Mouse (Mus musculus): ENCODE measurements around the gene Smg6. TPM values are rescaled to one million over a fixed set of nuclear protein-coding genes. Genes with fewer than 3 reads are reported as not detected.

The Smg6 gene
- total RNA-seq, 2 experiments from 2014 or later, result 13.4 to 18.3 TPM

DNA sequence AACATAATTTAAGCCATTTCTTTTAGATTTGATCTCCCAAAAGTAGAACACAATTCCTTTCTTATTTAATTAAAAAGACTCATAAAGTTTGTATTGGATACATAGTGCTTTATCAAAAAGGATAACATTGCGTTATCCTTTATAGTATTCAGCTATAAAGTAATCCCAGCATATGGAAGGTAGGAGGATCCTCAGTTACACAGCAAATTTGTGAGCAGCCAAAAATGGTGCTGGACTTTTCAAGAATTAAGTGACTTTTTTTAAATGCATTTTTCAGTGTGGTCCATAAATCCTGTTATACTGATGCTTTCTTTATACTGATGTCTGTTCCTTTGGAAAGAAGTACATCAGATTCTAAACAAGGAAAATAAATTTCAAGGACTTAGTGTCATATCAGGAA, 169.1 kb downstream of the Smg6 start:
- ATAC-seq (ENCODE audit: poor library complexity, severe bottlenecking), result no peak

DNA sequence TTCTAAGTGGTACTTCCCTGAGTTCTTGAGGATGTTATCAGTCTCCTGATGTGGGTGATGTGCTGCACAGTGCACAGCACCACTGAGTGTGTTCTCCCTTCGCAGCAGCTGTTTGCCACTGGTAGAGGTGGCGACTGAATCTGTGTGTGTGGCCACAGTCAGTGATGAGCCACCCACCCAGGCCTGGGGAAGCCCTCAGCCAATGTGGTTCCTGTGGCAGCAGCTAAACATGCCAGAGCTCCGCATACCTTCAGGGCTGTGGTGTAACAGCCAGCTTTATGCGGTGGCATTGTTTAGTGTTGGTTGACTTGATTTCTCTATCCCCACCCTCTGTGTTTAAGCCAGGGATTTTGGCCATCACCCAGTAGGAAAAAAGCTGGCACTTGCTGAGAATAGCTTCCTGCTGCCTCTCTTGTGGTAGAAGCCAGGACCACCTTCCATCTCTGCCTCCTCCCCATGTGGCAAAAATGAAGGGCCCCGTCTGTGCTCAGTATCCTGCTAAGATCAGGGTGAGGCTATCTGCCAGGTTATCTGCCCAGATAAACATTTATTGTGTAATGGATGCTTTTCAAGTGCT, 177.2 kb downstream of the Smg6 start:
- ATAC-seq (ENCODE audit: poor library complexity, severe bottlenecking), result no peak

DNA sequence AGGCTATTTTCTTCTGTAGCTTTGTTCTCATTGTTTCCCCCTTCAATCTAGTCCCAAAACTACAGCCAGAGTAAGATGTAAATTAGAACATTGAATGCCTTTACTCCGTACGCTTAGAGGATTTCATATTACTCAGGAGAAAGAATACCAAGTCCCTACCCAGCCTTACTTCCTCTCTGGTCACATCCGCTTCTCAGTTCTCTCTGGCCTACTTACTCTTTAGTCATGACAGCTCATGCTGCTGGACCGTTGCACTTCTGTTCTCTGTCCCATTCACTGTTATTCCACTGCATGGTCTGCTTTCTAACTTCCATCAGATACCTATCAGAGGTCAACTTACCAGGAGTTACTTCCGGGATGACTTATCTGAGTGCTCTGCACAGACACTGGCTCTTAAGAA, 181.0 kb downstream of the Smg6 start:
- peak; percentile 82 for ATAC-seq (ENCODE audit: poor library complexity, severe bottlenecking)

DNA sequence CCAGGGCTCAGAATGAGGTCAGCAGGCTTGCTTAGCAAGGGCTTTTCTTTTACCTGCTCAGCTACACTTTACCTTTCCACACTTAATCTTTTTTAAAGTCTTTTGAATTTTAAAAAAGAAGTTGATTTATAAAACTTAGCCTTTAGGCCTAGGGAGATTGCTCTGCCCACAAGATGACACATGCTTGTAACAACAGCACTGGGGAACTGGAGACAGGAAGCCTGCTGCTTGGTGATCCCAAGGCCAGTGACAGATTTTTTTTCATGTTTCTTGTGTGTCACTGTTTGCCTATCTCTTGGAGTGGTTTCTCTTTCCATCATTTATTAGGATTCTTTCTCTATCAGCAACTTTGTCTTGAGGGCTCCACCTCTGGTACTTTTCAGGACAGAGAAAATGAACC, 183.3 kb downstream of the Smg6 start:
- no peak for ATAC-seq (ENCODE audit: poor library complexity, severe bottlenecking)

DNA sequence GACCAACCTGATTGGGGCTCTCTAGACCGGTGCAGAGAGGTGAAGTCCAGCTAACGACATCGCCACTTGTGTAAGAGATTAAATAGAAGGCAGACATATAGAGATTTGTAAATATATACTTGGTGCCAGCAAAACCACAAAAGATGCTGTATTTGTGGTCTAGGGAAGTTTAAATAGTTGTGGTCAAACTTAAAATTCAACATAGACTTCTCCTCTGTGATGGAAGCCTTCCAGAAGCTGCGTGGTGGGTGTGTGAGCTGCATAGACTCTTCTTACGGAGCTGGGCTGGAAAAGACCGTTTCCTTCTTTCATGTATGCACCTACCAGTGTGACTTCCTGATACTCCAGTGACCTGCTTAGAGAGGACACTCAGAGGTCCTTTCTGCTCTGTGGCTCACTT, 190.8 kb downstream of the Smg6 start:
- no peak for ATAC-seq (ENCODE audit: poor library complexity, severe bottlenecking)

DNA sequence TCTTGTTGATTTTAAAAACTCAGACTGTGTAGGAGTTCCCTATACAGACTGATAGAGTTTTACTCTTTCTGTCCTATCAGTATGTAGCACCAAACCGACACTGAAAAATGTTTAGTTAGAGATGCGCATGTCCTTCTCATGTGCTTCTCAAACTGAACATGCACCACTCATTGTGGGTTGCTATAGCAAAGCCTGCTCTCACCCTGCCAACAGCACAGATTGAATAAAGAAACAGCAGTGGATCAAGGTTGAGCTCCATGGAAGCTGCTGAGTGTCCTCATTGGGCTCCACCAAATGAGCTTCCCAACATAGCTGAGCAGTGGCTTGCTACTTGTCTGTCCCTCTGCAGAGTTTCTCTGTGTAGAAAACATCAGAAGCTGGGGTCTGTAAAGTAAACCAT, 192.5 kb downstream of the Smg6 start:
- no peak for ATAC-seq (ENCODE audit: poor library complexity, severe bottlenecking)

DNA sequence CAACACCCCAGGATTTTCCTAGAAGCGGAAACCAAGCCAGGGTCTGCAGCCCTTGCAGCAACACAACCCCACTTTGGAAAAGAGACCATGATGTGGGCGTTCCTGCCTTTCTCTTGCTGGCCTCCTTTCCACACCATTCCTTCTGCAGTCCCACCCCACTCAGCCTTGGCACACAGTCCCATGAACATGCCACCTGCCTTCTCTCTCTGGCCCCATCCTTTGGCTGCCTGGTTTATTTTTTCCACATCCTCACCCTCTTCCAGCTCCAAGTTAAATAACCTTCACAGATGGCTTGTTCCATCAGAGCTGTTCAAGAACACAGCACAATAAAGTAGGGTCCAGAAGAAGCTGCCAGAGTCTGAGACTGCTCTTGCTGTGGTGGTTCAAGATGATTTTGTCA, 193.7 kb downstream of the Smg6 start:
- ATAC-seq (ENCODE audit: poor library complexity, severe bottlenecking), result no peak

DNA sequence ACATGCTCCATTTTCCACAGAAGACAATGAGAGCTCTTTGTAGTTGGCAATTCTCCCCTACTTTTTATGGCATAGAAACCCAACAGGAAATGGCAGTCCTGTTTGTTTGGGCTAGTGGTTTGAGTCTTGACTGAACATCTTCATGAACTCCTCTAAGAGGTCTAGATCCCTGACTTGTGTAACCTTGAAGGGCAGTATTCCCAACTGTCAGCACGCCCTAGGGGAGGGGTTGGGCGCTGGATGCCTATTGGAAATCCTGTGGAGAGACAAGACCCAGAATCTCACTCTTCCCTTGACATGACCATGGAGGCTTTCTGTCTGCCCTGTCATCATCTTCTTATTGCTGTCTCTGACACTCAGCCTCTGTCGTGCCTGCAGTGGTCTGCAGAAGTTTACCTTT, 194.2 kb downstream of the Smg6 start:
- ATAC-seq (ENCODE audit: poor library complexity, severe bottlenecking), result no peak

DNA sequence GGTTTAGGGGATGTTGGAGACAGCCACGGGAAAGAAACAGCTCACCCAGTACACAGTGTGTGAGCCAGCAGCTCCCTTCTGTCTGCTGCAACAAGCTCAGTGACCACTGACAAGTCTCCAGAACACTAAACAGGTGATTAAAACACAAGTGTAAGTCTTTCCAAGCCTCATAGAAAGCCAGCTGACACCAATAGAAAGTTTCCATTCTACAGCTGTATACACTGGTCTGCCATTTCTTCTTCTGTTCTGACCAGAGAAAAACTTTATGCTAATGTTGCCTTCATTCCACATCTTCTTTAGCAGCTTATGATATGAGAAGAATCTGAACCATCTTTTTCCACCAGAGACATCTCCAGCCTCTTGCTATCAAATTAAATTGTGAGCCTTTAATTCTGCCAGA, 195.7 kb downstream of the Smg6 start:
- ATAC-seq (ENCODE audit: poor library complexity, severe bottlenecking), result no peak

DNA sequence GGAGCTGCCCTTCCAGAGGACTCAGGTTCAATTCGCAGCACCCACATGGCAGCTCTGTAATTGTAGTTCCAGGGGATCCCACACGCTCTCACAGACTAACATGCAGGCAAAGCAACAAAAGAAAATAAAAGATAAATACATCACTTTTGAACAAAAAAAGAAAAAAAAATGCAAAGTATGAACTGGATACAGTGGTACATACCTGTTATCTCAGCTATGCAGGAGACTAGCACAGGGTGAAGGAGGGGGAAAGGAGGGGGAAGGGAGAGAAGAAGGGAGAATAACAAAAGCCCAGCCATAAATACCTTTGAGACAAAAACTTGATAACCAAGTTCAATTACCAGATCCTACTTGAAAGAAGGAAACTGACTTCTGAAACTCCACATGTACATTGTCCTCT, 198.8 kb downstream of the Smg6 start:
- ATAC-seq (ENCODE audit: poor library complexity, severe bottlenecking), result no peak

DNA sequence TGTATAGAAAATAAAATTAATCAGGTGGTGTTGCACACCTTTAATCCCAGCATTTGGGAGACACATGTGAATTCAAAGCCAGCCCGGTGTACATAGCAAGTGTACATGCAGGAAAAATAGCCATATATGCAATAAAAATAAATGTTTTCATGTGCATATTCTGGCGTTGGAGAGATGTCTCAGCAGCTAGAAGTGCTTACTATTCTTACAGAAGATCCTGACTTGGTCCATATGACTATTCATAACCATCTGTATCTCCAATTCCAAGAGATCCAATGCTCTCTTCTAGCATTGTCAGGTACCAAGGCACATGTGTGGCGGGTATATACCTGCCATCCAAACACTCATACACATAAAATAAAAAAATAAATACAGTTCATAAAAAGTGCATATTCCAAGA, 200.8 kb downstream of the Smg6 start:
- no peak for ATAC-seq (ENCODE audit: poor library complexity, severe bottlenecking)

DNA sequence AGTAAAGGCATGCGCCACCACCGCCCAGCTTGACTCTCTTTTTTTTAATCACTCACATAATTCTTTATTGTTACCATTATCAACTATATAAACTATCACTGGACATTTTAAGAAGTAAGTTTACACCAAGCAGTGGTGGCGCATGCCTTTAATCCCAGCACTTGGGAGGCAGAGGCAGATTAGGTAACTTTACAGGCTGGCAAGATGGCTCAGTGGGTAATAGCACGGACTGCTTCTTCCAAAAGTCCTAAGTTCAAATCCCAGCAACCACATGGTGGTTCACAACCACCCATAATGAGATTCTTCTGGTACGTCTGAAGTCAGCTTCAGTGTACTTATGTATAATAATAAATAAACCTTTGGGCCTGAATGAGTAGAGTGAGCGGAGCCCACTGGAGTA, 203.9 kb downstream of the Smg6 start:
- ATAC-seq (ENCODE audit: poor library complexity, severe bottlenecking), result no peak

DNA sequence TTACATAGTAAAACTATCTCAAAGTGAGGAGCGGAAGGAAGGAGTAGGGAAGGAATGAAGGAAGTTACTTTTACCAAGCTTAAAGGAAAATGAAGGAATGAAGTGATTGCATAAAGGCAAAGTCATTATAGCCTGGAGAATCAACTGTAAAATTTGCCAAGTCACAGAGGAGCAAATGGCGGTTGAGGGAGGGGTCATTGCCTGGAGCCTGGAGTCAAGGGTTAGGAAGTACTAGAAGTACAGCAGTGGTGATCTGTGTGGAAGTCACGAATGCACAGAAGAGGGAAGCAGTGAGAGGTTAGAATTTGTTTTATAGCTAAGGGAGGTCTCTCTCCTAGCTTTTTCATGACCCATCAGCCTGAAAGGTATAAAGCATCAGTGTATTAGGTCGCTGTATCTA, 205.7 kb downstream of the Smg6 start:
- ATAC-seq (ENCODE audit: poor library complexity, severe bottlenecking), result no peak

DNA sequence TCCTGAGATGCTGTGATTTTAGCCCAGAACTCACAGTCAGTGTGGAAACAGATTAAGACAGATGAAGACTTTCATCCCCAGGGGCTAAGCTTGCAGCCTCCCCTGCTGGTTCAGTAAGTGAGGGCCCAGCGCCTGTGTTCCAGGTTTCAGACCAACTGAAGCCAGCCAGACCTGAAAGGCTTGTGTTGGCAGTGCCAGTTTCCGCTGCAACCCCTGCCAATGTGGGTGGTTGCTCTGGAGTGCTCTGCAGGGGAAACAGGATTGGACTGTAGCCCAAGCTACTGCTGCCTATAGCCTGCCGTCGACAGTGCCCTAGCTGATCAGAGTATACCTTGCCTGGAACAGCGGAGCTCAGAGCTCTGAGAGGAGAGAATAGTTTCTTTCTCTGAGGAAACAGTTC, 206.7 kb downstream of the Smg6 start:
- ATAC-seq (ENCODE audit: poor library complexity, severe bottlenecking), result no peak

DNA sequence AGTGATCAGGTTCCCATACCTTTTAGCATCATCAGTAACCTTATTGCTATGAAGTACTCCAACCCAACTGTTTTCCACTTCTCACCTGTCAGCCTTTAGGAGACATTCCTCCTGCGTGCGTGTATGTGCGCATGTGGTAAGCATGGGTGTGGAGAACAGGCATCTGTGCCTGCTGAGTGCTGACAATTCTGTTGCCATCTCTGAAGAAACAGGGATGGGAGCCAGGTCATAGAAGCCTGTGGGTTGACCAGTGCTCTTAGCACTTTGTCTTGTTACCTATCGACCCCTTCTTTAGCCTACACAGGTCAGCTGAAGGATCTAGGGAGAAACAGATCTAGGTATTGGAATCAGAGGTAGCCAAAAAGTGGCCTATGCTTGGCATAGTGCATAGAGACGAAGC, 207.8 kb downstream of the Smg6 start:
- ATAC-seq (ENCODE audit: poor library complexity, severe bottlenecking), result no peak

DNA sequence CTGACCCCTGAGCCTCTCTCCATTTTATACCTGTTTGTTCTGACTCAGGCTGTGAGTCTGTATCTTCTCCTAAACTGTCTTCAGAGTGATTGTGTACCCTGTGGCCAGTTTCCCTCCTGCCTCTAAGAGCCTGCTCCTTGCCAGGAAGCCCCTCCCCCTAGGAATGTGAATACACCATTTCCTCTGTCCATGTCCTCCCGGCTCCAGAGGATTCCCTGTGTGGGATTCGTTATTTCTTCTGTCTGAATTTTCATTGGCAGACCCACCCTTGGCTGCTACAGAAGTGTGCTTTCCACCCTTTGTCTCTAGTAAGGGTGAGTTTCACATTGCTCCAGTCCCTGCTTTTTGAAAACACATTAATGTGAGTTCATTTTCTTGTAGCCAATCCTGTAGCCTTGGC, 208.3 kb downstream of the Smg6 start:
- no peak for ATAC-seq (ENCODE audit: poor library complexity, severe bottlenecking)

DNA sequence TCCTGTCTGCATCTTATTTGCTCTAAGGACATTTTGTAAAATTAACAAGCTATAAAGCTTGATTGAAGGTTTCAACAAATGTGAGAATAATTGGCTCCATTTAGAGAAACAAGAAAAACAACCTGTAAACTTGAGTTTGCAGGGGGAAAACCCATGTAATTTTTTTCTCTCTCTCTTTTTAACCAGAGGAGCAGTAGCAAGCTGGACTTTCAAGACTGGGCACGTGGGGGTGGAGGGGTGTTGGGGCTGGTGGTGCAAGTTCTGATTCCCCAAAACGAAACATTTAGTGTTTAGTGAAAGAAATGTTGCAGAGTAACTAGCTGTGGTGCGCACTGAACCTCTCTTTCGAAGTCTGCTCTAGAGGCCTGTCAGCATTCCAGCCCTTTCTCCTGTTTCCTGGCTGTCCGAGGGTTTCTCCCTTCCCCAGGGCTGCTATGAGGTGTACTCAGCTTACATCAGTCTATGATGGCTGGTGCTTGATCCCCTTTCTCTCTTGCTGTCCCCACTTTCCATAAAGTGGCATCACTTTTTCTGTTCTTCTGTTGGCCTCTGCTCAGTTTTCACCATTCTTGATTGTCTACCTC, 209.0 kb downstream of the Smg6 start:
- ATAC-seq (ENCODE audit: poor library complexity, severe bottlenecking), result no peak

DNA sequence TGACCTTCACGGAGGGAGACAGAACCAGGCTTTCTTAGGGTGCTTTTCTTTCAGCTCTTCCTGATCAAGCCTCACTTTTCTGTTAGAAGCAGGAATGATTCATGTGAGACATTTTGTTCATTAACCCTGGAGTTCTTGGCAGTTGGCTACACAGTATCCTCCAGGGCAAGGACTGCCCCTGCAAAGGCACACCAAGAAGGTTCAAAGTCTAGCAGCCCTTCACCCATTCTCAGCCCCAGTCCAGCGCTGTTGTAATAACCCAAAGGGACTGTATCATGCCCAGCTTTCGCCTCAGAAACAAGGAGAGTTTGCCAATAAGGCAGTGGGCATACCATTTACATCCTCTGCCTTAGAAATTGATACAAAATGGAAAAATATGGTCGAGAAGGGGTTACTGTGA, 209.7 kb downstream of the Smg6 start:
- no peak for ATAC-seq (ENCODE audit: poor library complexity, severe bottlenecking)

DNA sequence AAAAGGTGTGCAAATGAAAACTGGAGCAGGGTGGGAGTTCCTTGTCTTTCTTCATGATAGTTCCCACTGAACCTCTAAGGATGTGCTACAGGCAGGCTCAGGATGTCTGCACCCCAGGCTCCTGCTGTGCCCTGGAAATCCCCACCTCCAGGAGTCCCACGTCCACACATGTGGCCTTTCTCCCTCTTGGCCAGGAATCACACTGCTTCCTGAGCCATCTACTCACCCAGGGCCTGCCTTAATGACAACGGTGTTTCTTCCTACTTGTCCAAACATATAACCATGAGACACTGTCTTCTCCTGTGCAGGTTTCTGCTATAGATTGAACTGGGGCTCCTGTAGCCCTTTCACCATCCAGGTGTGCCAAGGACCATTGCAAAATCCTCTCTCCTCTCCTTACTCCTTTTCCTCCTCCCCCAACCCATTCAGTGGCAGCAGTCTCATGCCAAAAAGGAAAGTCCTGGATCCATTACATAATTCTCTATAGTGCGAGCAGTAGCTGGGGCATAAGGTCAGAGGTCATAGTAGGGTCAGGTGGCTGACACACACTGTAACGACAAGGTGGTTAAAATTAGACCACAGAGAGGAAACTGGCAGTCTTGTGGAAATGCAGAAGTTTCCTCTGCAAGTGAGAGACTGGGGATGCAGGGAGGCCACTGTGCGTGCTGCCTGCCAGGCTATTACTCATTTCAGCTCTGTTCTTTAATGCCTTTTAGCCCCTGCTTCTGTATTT, 211.2 kb downstream of the Smg6 start:
- peak; percentile 97 for ATAC-seq (ENCODE audit: poor library complexity, severe bottlenecking)

DNA sequence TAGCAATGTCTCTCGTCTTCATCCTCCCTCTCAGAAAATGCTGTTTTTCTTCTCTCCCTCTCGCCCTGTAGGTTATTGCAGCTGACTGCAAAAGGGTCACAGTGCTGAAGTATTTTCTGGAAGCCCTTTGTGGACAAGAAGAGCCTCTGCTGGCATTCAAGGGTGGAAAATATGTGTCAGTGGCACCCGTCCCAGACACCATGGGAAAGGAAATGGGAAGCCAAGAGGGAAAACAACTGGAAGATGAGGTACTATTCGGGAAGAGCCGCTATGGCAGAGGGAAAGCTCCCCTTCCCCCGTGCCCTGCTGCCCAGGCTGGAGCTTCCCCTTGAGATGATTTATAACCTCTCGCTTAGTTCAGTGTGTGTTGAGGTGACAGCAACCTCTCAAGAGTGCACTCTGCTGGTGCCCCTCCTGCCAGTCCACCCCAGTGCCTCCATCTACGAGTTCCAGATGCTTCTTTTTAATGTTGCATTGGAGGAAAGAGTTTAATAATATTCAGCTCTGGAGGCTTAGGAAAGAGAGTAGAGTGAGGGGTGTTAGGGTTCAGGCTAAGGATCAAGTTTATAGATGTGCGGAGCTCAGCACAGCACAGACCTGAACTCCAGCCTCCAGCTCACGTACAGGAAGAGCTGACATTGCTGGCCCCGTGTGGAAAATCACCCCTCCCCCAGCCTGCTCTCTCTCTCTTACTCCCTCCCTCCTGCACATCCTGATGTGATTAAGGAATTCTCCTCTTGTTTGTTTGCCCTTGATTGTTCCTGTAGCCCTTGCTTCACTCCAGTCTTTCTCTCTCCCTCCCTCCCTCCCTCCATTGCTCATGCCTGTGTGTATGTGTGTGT, 213.7 kb downstream of the Smg6 start:
- no peak for ATAC-seq (ENCODE audit: poor library complexity, severe bottlenecking)

DNA sequence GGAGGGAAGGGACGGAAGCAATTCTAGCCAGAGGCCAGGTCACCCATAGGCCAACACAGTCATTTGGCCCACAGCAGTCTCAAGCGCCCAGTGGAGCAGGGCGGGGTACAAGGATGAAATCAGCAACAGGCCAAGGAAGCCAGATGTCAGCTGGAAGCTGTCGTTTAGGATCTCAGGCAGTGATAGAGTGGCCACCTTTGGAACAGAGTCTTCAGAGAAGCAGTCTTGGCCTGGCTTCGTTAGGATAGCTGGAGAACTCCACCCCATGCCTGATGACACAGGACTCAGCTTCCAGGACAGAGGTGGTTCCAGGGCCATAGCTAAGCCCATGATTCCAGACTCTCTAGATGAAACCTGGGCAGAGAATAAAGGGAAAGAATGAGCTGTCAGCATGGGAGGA, 214.8 kb downstream of the Smg6 start:
- ATAC-seq (ENCODE audit: poor library complexity, severe bottlenecking), result no peak

DNA sequence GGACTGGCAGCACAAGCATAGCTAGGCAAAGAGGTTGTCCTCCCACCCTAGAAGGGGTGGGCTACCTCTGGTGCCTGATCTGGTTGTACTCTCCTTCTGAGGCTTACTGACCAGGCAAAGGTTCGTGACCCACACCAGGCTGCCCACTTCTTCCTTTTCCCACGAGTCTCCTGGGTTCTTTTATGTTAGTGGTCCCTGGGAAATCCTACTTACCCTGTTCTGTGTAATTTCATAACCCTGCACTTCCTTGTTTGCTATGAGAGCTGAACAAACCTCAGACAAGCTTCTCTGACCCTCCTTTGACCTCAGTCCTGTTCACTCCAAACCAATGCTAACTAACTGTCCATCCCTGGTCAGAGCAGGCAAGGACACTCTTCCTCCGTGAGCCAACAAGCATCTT, 215.4 kb downstream of the Smg6 start:
- peak; percentile 41 for ATAC-seq (ENCODE audit: poor library complexity, severe bottlenecking)
